Mouse (Mus musculus) hindlimb bud, embryonic 11.5 days (tissue): ENCODE data around the gene Gm6763.
"Not testable (repeated sequence)": the region's sequence is repeated elsewhere in the genome, so short reads cannot be mapped to it uniquely, and the experiment has no call there.

Source experiments
- DNase-seq: peaks from one replicate; pipeline ENCODE4 v3.0.0-alpha.2; 2012; ENCODE audit warnings: low read depth, low spot score; ENCODE audit errors: extremely low spot score

Gene Gm6763

GRCm38 (mm10) chr10:104151197-104151596 lies at the start of gene Gm6763:
Gm6763 (plus strand) TSS chr10:104151497.
- not testable (repeated sequence) for DNase-seq

- no peak for DNase-seq
Measured at GRCm38 (mm10) chr10:104110044-104110443, 41.3 kb upstream of the Gm6763 start.

GRCm38 (mm10) chr10:104118312-104118711 lies 33.0 kb upstream of the Gm6763 start:
- no peak for DNase-seq

- not testable (repeated sequence) for DNase-seq
Measured at GRCm38 (mm10) chr10:104142687-104143086, 8.6 kb upstream of the Gm6763 start, which contains the start of gene Gm21293. Gm21293 (plus strand) TSS chr10:104142987.

DNA sequence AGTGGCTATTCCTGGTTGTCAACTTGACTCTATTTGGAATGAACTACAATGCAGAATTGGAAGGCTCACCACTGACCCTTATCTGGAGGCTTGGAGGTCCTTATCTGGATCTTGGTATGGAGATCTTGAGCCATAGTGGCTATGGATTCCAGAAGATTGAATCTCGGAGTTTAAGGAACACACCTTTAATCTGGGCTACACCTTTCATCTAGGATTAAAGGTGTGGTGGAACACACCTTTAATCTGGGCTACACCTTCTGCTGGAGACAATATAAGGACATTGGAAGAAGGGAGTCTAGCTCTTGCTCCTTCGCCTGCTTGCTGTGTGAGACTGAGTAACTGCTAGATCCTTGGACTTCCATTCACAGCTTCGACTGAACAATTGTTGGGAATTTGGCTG lies 8.4 kb downstream of the Gm6763 start, which contains the start of gene Gm8764:
Gene Gm8764 (plus strand): TSS at position 301 of the 400 bp plus-strand sequence.
- not testable (repeated sequence) for DNase-seq

DNA sequence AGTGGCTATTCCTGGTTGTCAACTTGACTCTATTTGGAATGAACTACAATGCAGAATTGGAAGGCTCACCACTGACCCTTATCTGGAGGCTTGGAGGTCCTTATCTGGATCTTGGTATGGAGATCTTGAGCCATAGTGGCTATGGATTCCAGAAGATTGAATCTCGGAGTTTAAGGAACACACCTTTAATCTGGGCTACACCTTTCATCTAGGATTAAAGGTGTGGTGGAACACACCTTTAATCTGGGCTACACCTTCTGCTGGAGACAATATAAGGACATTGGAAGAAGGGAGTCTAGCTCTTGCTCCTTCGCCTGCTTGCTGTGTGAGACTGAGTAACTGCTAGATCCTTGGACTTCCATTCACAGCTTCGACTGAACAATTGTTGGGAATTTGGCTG lies 16.9 kb downstream of the Gm6763 start, which contains the start of gene Gm21304:
Gene Gm21304 (plus strand): TSS at position 301 of the 400 bp plus-strand sequence.
- not testable (repeated sequence) for DNase-seq

GRCm38 (mm10) chr10:104176724-104177123 lies 25.4 kb downstream of the Gm6763 start, which contains the start of gene Gm21312:
Gm21312 (plus strand) TSS chr10:104177024.
- DNase-seq = not testable (repeated sequence)

- DNase-seq = not testable (repeated sequence)
Measured at GRCm38 (mm10) chr10:104185233-104185632, 33.9 kb downstream of the Gm6763 start, which contains the start of gene Gm20765. Gm20765 (plus strand) TSS chr10:104185533.

DNA sequence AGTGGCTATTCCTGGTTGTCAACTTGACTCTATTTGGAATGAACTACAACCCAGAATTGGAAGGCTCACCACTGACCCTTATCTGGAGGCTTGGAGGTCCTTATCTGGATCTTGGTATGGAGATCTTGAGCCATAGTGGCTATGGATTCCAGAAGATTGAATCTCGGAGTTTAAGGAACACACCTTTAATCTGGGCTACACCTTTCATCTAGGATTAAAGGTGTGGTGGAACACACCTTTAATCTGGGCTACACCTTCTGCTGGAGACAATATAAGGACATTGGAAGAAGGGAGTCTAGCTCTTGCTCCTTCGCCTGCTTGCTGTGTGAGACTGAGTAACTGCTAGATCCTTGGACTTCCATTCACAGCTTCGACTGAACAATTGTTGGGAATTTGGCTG lies 42.4 kb downstream of the Gm6763 start, which contains the start of gene Gm4340:
Gene Gm4340 (plus strand): TSS at position 301 of the 400 bp plus-strand sequence.
- not testable (repeated sequence) for DNase-seq
